In the genomic region with DNA sequence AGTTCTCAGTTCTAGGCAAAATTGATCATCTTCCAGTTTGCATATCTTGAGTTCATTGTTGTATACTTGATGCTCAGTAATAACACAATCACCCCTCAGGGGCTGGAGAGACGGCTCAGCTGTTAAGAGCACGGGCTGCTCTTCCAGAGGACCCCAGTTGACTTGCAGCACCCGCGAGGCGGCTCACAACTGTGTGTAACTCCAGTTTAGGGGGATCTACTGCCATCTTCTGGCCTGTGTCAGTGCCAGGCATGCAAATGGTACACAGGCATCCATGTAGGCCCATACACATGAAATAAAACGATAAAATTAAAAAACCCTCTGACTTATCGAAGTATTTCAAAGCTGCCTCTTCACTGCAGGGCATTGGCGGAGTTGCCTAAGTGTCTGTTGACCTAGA, we compare ENCODE assay signal across 19 mouse cellular contexts.
DNase-seq lines count a peak whose midpoint lies in the region; ATAC-seq and TF ChIP-seq lines count a peak whose summit lies in the region.
"Had no signal": no experiment of that assay in that cellular context is flagged by ENCODE, and none has a peak within 500 bp of the region (broad histone marks: within the 10 kb centered on the region; RNA-seq: fewer than 3 reads in every experiment).

No protein-coding gene starts in this region.

- H3K4me2 ChIP-seq in limb, embryonic 15.5 days = no peak overlapping the region
- H3K4me2 ChIP-seq: heart, embryonic 12.5 days; liver, embryonic 11.5 days; lung, embryonic 15.5 days; midbrain, embryonic 13.5 days; neural tube, embryonic 15.5 days had no signal

- no peaks in the 10 kb centered on the region for H3K27me3 ChIP-seq in limb, embryonic 15.5 days
- no peaks in the 10 kb centered on the region for H3K27me3 ChIP-seq in hindbrain, embryonic 10.5 days (ENCODE audit: insufficient read depth, poor library complexity, severe bottlenecking)
- H3K27me3 ChIP-seq: heart, embryonic 12.5 days; lung, embryonic 15.5 days; midbrain, embryonic 13.5 days; neural tube, embryonic 15.5 days had no signal

- no peak overlapping the region for H3K9ac ChIP-seq in limb, embryonic 15.5 days
- H3K9ac ChIP-seq: heart, embryonic 12.5 days; lung, embryonic 15.5 days; midbrain, embryonic 13.5 days; neural tube, embryonic 15.5 days had no signal

- no peak overlapping the region for H3K4me3 ChIP-seq in layer of hippocampus, adult 2 months
- H3K4me3 ChIP-seq in limb, embryonic 15.5 days = no peak overlapping the region
- no peak overlapping the region for H3K4me3 ChIP-seq in left cerebral cortex, adult 2 months
- H3K4me3 ChIP-seq in hindbrain, embryonic 10.5 days = no peak overlapping the region
- H3K4me3 ChIP-seq: heart, embryonic 12.5 days; lung, embryonic 15.5 days; midbrain, embryonic 13.5 days; myocyte; neural tube, embryonic 15.5 days had no signal

- WGBS in limb, embryonic 15.5 days = 84% methylated on average over 8 of the region's 8 CpGs
- 86% methylated on average over 8 of the region's 8 CpGs for WGBS in hindbrain, embryonic 10.5 days

- TF ChIP-seq CTCF in layer of hippocampus, adult 2 months (conservative IDR thresholded peaks at IDR 0.05) = peak; percentile 30
- no peak; the same call in 1 of the 2 replicates for TF ChIP-seq CTCF in left cerebral cortex, adult 2 months (IDR thresholded peaks at IDR 0.05)

- intact Hi-C loops in left cerebral cortex, adult 2 months (cut with DNase I) = no loop called here

- no peaks in the 10 kb centered on the region for H3K36me3 ChIP-seq in limb, embryonic 15.5 days
- no peaks in the 10 kb centered on the region for H3K36me3 ChIP-seq in hindbrain, embryonic 10.5 days
- H3K36me3 ChIP-seq: heart, embryonic 12.5 days; lung, embryonic 15.5 days; midbrain, embryonic 13.5 days; neural tube, embryonic 15.5 days had no signal

- DNase-seq in layer of hippocampus, adult 2 months (ENCODE audit: low spot score in 2 of 2) = no peak
- no peak for DNase-seq in layer of hippocampus, adult 11-12 months (ENCODE audit: low spot score)
- DNase-seq in ES-CJ7 (ENCODE audit: low read depth, low spot score) = peak; percentile 73
- DNase-seq in ZHBTc4 (ENCODE audit: low read depth, low spot score) = peak; percentile 46
- DNase-seq in left cerebral cortex, adult 2 months (ENCODE audit: extremely low spot score in 1 of 2, low spot score in 2 of 2) = no peak
- no peak for DNase-seq in hindbrain, embryonic 10.5 days (ENCODE audit: low spot score)
- DNase-seq: adrenal gland, postnatal 14 days; cerebellum, adult 11-12 months; gastrocnemius, postnatal 10 days; heart, postnatal 36 days; right cerebral cortex, postnatal 4 days; thymus, postnatal 4 days had no signal

- H3K27ac ChIP-seq in layer of hippocampus, adult 2 months = no peak overlapping the region
- peak overlapping the region; percentile 75 for H3K27ac ChIP-seq in limb, embryonic 15.5 days
- no peak overlapping the region for H3K27ac ChIP-seq in left cerebral cortex, adult 2 months
- H3K27ac ChIP-seq in hindbrain, embryonic 10.5 days = no peak overlapping the region
- H3K27ac ChIP-seq: midbrain, embryonic 13.5 days; neural tube, embryonic 15.5 days had no signal

- H3K4me1 ChIP-seq in limb, embryonic 15.5 days = peaks cover 14% of the 10 kb centered on the region
- H3K4me1 ChIP-seq in hindbrain, embryonic 10.5 days (replicated peaks) = no peaks in the 10 kb centered on the region
- H3K4me1 ChIP-seq: heart, embryonic 12.5 days; midbrain, embryonic 13.5 days; neural tube, embryonic 15.5 days had no signal

- H3K9me3 ChIP-seq in limb, embryonic 15.5 days = no peaks in the 10 kb centered on the region
- no peaks in the 10 kb centered on the region for H3K9me3 ChIP-seq in hindbrain, embryonic 10.5 days
- H3K9me3 ChIP-seq: heart, embryonic 12.5 days; lung, embryonic 15.5 days; midbrain, embryonic 13.5 days; neural tube, embryonic 15.5 days had no signal

- ATAC-seq in limb, embryonic 15.5 days (ENCODE audit: insufficient number of reproducible peaks, low FRiP score, low TSS enrichment, low read depth) = no peak
- ATAC-seq: midbrain, embryonic 13.5 days had no signal

Comparison
In these comparisons a context has a peak if more than half of its experiments do, and no peak if none do; other contexts are left out.
1. DNase-seq: peak in ES-CJ7 (single experiment) and ZHBTc4 (single experiment); none in layer of hippocampus, adult 2 months (0 of 2), layer of hippocampus, adult 11-12 months (single experiment), left cerebral cortex, adult 2 months (0 of 2) and hindbrain, embryonic 10.5 days (single experiment).